Mouse (Mus musculus): ENCODE measurements at regions not wholly inside any gene's neighbourhood (a gene's known extent, or its start where the extent isn't known, plus 50 kb on each side); places are given as distances from the start of the nearest gene placed in this dataset.

DNA sequence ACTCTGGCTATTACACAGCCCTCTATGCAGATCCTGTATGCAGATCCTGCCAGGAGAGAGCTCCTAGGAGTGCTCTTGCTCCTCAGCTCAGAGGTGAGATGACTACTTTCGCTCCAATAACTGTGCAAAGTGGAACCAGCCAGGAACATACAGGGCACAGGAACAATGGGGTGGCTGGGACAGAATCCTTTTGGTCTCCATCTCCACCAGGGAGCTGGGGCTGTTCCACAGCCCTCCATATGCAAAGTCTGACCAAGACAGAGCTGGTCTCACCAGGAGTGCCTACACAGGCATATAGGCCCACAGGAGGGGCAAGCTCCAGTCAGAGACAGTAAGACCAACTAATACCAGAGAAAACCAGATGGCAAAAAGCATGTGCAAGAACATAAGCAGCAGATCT lies 1081.1 kb downstream of the Fscb start:
- no peak for DNase-seq

- DNase-seq: peak; percentile 1
Observed at GRCm38 (mm10) chr12:63380681-63381080, 1093.8 kb downstream of the Fscb start.

GRCm38 (mm10) chr12:63369259-63369822 lies 1105.1 kb downstream of the Fscb start:
- no peak for DNase-seq
